Mouse (Mus musculus) cerebellum, adult 2 months (tissue): ENCODE data around the gene Borcs7.

ENCODE experiments used
- CTCF ChIP-seq: fragments of 200-500 bp; IDR thresholded peaks from 2 replicates; pipeline ENCODE4 v1.5.1; 2011; ENCODE audit warnings: low read depth, mild to moderate bottlenecking, control low read depth, low read length, moderate library complexity, borderline replicate concordance; ENCODE audit not compliant: insufficient read depth
- POLR2A ChIP-seq: fragments of 200-500 bp; IDR thresholded peaks from 2 replicates; pipeline ENCODE4 v1.6.1; 2011; ENCODE audit warnings: low read length, control low read depth, borderline replicate concordance; ENCODE audit not compliant: insufficient read depth

- no peak for TF ChIP-seq CTCF
- no peak for TF ChIP-seq POLR2A
Observed at GRCm38 (mm10) chr19:46724411-46724810, 34.7 kb downstream of the Borcs7 start.
